Mouse (Mus musculus): ENCODE results near the gene Lpo.

DNA sequence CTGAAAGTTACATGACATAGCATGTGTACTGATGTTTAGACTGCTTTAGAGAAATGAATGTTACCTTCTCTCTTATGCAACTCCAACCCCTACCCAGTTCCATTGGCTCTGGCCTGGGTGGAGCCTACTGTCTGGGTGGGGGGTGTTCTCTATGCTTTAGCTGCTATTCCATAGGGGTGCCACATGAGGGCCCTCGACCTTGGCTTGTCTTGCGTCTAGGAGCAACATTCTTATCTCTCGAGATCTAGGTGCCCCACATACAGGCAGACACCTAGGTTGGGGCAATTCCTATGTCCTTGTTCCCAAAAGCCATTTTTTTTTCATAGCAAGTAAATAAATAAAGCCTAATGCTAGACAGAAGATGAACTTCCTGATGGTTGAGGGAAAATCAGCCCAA lies 68.5 kb downstream of the Lpo start:
- TF ChIP-seq POLR2A (IDR thresholded peaks at IDR 0.05; ENCODE audit: insufficient read depth, low read length) (no peak), CTCF (IDR thresholded peaks at IDR 0.05; ENCODE audit: low read depth, low read length) (peak; percentile 57)
